Mouse (Mus musculus) adrenal gland, postnatal 36 days (tissue): ENCODE results near the gene Cdh4. TPM values are rescaled to one million over a fixed set of nuclear protein-coding genes. Genes with fewer than 3 reads are reported as not detected.

Experiments
- DNase-seq, 2 experiments: peaks; one replicate each; pipeline ENCODE4 v3.0.0; 2021; ENCODE audit warnings: mixed read lengths in 1 of 2
- total RNA-seq, 2 experiments: library from RNA; stranded (reverse); gene quantifications; 2 replicates each; pipeline ENCODE4 v1.2.3; 2021

Gene Cdh4
- total RNA-seq, 2 experiments from 2014 or later = 3.8 to 5.1 TPM

DNA sequence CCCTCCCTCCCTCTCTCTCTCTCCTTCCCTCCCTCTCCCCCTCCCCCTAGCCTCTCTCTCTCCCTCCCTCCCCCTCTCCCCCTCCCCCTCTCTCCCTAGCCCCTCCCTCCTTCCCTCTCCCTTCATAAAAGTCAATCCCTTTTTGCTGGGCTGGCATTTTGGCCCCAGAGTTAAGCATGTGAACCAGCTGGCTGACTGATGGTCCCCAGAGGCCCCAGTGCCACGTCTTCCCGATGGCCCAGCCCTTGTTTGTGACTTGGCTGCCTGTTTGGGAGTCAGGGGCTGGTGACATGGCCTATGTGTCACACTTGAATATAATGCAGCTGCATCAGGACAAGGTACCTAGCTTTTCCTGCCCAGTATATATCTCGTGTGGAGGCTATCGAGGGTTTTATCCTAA lies 96.3 kb downstream of the Cdh4 start:
- DNase-seq = no peak

DNA sequence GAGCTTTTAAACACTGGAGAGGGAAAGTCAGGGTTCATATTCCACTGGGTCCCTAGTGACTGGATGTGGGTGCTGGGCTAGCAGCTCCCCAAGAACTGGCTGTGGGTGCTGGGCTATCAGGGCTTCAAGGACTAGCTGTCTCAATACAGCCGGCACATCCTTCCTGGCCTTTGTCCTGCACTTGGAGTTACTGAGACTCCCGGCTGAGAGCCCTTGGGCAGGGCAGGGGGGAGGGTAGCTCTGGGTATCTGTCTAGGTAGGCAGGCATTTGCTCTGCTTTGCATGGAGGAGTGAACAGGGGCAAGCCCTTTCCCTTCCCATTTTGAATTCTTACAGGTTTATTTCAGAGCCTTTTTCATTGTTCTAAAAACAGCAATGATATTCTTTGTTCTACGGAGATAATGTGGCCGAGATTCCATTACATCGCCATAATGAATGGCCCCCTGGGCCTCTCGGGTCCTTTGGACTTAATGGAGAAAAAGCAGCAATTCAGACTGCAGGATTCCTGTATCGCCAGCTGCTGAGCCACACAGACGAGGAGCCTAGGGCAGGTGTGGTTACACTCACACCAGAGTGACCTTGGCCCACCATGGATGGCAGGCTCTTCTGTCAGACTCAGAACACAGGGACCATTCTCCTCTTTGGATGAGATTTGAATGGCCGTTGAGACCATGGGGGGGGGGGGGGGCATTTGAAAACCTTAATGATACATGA lies 97.5 kb downstream of the Cdh4 start:
- no peak for DNase-seq

DNA sequence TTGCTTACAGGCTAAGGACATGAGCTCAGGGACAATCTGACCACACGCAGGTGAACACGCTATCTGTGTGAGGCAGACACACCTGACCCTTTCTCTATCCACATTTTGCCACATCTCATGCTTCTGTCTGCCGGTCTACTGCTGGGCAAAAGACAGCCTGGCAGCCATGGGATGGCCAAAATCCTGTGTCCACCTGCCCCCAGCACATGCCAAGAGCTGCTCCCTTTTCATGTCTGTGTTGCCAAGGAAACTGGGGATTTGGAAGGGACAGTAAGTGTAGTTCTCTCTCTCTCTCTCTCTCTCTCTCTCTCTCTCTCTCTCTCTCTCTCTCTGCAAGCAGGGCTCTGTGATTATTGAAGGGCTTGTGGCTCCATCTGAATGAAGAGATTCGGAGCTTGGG lies 98.9 kb downstream of the Cdh4 start:
- no peak for DNase-seq

DNA sequence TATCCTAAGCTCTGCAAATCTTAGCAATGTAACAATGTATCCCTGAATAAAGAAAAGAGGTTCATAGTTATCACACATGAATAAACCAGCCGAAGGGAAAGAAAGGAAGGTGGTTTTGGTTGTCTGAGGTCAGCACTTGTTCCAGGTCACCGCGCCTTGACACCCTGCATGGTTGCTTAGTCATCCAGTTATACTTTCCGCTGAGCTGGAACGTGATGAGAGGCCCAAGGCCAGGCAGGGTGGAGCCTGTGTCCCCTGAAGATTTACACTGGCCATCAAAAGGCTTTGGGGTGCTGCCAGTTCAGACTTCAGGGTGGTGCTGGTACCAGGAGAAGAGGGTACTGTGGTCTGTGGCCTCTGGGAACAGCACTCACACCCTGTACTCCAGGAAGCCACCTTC lies 105.4 kb downstream of the Cdh4 start:
- DNase-seq = peak; percentile 55 to 59

DNA sequence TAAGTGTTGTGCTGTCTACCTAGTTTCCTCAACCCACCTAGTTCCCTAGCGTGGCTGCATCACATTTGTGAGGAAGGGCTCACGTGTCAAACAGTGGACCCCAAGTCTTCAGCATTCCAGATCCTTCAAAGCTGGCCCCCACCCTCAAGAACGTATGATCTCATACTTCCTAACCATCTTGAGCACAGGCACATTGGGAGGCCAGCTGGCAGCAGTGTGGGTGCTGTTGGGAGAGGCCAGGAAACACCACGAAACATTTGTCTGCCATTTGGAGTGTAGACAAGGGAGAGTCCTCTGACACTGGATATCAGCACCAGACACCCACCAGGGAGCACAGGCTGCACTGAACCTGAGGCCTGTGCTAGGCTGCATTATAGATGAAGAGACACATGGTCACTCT lies 113.7 kb downstream of the Cdh4 start:
- no peak for DNase-seq

DNA sequence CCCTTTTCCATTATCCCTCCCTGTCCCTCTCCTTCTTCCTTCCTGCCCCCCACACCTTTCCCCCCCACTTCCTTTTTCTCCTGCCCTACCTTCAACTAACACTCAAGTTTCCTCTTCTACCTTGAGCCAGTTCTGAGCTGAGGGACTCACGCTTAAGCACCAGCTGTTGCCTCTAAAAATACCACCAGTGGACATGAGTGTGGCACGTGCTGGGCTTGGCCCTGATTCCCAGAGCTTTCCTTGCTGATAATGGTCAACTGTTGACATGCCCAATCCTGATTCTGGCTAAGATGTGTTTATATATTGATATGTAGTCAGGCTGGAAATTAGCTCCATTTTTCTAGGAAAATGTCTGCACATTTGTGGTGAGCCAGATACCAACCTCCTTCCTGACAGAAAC lies 120.1 kb downstream of the Cdh4 start:
- DNase-seq = no peak

DNA sequence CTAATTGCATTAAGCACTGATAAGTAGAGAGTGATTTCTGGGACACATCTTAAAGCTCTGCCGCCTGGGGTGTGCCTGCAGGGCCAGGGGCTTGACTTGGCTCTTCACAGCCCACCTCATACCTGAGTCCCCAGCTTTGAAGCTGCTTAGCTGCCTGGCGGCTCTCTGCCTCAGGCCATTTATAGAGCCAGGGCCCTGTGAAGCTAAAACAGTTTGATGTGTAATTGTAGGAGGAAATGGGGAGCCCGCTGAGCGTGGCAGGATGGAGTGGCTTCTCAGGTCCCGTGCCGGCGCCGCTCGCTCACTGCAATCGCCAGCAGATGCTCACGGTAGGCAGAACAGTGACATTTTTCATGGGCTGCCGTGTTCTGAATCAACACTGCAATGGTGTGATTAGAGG lies 123.4 kb downstream of the Cdh4 start:
- no peak for DNase-seq

DNA sequence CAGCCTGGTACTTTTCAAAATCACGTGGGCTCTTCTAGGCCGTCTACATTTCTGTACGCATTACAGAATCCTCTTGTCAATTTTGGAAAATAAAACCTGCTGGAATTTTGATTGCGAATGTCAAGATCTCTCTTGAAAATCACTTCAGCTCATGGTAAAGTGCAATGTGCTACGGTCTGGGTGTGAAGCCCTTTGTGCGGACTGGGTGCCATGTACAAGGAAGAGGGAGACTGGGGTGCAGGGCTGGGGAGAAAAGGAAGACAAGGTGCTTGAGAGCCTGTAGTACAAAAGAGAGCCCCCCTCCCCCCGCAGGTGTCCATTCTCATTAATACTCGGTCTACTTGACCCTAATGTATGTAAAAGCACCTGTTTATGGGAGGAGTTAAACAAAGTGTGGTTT lies 125.7 kb downstream of the Cdh4 start:
- no peak for DNase-seq

DNA sequence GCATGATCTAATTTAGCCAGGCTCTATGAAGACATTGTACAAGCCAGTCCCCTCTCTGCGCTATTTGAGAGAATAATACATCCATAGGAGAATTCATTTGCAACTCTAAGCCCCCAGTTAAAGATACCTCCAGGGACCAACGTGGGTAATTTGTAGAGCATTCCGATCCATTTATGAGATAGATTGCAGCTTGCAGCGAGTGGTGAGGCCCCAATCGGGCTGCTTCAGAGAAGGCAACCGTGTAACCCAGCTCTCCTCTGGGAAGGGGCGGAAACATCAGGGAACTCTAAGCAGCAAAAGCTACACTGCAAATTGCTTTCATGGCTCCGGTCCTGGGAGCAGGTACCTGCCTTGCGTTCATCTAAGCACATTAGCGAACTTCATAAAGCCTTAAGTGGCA lies 126.9 kb downstream of the Cdh4 start:
- DNase-seq = no peak

DNA sequence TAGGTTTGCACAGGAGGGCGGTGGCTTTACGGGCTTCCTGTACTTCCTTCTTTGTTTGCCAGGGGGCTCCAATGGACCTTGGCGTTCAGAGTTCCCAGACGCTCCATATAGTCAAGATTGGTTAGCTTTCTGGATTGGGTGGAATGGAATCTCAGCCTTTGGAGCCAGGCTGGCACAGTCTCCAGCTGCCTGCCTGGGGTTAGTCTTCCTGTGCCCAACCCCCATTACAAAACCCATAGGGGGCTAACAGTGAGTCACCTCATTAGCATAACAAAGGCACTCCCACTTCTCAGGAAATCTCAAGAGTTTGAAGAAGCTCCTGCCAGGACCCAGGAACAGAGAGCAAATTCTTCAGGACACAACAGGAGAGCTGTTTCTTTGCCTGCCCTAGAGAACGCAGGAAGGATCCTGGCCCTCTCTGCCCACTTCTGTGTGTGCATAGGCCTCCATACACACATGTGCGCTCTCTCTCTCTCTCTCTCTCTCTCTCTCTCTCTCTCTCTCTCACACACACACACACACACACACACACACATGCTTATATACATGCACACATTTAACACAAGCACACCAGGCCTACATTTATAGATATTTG lies 129.0 kb downstream of the Cdh4 start:
- no peak for DNase-seq

DNA sequence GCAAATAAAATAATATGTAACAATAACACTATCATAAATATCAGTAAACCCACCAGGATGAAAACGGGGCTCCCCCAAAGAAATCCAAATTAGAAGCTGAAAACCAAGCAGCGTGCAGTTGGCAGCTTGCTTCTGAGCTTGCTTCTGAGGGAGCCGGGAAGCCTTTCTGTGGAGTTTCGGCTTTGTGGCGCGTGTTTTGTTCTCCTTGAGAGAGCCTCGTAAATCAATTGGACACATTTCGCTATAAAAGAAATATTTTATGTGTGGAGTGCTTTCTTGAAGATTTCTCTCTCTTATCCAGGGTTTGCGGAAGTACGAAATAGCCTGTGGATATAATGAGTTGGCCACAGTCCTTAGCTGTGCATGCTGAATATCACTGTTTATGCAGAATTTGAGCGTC lies 131.1 kb downstream of the Cdh4 start:
- DNase-seq = no peak

DNA sequence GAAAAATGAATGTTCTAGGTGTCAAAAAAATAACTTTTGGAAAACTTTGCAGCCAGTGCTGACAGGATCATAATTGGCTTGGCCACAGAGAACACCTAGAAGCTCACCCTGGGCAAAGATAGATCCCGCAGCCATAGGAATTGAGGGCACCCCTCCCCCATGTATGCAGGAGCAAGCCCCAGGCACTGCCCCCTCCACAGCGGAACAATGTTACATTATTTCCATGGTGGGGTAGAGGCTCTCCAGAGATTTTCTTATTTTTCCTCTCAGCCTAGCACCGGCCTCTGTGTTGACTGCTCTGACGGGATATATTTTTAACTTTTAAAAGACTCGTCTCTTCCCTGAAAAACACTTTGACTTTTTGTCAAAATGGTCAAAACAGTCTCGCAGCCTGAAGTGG lies 131.6 kb downstream of the Cdh4 start:
- no peak for DNase-seq

DNA sequence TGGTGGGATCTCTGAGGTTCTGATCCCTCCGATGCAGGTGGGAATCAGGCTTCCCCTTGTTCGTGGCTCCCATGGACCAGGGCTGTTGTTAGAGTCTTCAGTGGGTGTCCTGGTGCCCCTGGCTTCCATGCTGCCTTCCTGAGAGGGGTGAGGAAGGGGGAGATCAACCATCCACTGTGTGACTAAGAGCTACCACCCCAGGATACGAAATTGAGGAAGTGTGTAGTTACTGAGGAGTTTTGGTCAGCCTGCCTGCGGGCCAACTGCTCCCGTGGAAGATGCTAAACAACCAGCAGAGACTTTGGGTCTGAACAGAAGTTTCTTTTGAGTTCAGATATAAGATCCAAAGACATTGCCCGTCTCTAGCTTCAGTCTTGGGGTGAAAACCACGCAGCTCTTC lies 133.4 kb downstream of the Cdh4 start:
- DNase-seq = no peak

DNA sequence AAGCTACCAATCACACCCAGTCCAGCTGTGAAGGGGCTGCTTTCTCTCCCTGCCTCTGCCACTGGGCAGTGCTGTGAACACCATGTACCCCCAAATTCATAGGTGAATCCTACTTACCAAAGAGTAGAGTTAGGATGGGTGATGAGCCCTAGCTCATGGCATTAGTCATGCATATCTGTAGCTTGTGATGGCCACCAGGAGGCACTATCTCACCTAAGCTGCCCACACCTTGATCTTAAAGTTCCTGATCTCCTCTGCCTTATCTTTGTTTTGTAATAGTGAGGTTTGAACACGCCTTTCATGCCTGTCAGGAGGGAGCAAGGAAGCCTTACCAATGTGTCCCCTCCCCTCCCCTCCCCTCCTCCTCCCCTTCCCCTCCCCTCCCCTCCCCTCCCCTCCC lies 134.0 kb downstream of the Cdh4 start:
- DNase-seq = peak; percentile 21 to 41

DNA sequence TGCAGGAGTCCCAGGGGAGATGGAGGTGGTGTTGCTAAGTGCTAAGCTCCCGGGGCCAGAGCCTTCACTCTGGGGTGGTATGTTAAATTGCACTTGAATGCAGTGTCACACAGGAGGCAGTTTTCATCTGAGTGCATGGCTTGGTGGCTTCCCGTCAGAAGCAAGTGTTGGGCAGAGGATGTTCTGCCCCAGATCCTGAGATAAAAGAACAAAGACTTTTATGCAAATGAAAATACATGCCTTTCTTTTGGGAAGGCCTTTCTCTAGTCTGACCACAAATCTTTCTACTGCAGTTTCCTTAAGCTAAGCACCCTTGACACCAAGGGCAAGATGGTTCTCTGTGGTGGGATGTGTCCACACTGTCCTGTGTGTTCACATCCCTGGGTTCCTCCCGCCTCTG lies 136.1 kb downstream of the Cdh4 start:
- no peak for DNase-seq

DNA sequence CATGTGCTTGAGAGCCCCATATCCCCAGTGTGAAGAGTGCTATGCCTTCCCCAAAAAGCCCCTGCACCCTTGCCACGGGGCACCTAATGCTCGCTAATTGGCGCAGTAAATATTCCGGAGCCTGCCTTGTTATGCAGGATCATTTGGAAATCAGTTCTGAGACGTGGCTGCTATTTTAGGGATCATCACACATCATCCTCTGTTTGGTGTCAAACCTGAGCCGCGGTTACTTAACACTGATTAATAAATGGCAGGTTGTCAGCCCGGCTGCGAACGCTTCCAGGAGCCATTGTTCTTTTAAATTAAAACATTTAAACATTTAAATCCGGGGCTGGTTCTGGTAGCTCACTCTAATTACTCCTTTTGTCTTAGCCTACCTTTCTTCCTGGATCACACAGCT lies 136.6 kb downstream of the Cdh4 start:
- DNase-seq = no peak

DNA sequence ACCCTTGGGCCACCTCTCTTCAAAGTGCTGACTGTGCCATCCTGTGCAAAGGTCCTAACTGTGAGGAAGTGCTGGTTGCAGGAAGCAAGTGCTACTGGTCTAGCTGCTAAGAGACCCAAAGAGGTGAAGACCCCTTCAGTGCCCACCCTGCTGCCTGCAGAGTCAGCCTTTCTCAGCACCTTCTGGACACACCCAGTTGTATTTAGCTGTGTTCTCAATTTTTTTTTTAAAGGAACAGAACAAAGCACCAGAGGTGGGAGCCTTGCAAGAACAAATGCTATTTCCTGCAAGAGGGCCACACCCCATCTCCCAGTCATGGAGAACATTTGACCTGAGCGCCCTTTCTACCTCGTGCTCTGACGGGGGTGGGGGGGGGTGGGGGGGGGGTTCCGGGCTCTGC lies 138.2 kb downstream of the Cdh4 start:
- DNase-seq = no peak

DNA sequence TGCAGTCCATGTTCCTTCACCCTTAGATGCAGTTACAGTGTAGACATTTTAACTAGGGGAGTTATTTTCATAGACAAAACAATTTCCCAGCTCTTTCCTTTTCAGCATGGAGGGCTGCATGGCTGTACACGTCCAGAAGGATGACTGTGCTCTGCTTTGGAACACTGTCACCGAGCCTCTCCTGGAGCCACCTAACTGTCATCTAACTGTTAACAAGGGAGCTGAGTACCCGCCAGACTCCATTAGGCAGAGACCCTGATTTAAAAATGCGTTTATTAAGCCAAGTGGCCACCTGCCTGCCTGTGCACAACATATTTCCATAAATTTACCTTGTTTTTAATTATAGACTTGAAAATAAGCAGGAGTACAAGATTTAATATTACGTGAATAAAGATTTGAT lies 138.8 kb downstream of the Cdh4 start:
- DNase-seq = no peak

DNA sequence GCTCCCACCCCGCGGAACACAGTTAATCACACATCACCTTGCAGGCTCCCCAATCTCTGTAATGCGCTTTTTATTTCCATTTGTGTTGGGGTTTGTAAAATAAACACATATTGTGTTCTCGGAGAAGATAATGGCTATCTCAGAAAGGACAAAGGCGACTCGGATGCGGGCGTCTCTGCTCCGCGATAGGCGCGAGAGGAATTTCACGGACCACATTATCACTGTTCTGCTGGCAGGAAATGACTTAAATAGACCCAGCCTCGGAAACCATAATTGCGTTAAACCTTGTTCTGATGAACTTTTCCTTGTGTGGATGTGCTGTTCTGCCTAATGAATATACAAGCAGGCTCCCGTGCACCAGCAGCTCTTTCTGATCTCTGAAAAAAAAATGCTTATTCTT lies 140.7 kb downstream of the Cdh4 start:
- DNase-seq = no peak

DNA sequence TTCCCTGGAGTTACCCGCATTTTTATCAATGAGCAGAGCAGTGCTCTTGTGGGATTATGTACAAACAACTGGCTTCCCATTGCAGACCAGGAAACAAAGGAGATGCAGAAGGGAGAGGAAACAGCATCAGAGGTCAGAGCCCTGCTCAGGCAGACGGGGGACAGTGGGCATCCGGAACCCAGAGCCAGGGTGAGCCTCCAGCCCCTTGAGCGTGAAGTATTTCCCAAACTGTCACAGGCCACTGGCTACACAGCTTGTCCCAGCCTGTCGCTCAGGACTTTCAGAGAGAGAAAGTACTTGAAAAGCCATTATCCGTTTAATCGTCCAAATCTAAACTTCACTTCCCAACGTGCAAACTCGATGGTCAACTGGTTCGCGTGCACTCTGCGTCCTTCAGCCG lies 142.4 kb downstream of the Cdh4 start:
- DNase-seq = no peak

DNA sequence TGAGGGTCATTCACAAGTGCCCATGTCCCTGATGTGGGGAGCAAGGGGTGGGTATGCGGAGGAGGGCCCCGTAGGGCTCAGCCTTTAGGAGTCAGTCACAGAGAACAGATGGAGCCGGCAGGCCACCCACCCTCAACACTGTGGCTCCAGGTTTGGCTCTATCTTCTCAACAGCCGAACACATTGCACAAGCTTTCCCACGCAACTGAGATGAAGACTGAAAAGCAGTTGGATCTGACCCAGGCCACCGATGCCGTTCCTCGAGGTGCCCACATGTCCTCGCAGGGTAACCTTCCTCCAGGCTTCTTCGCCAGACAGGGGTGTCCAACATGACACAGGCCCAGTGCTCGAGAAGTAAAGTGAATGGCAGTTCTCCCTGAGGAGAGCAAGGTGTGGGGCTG lies 144.2 kb downstream of the Cdh4 start:
- no peak for DNase-seq

DNA sequence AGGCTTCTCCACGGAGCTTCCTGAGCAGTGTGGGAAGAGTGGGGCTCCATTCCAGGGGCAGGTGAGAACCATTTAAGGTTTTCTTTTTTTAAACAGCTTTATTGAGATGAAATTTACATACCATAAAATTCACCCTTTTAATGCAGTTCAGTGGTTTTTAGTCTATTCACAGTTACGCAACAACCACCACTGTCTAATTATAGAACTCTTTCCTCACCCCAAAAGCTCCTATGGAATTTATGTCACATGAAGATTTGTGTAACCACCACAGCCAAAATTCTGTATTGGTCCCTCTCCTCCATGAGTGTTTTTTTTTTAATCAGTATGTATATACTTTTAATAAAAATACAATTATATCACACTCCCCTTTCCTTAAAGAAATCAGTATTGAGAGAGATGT lies 144.8 kb downstream of the Cdh4 start:
- no peak for DNase-seq

DNA sequence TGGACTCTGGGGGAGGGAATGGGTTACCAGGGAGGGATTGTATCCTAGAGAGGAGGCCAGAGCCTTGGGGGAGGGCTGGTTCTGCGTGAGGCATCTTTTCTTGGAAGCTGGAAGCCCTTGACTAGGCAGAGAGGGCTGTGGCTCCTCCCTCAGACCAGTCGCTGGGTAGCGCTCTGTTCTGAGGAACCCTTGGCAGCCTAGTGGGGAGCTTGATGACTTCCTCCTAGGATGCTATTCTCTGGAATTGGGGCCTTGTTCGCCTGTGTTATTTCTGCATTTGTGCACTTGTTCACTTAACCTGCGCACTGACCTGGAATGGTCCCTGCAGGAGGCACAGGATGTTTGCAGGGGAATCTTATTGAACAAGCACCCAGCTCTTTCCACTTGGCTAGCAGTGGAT lies 149.4 kb downstream of the Cdh4 start:
- no peak for DNase-seq

DNA sequence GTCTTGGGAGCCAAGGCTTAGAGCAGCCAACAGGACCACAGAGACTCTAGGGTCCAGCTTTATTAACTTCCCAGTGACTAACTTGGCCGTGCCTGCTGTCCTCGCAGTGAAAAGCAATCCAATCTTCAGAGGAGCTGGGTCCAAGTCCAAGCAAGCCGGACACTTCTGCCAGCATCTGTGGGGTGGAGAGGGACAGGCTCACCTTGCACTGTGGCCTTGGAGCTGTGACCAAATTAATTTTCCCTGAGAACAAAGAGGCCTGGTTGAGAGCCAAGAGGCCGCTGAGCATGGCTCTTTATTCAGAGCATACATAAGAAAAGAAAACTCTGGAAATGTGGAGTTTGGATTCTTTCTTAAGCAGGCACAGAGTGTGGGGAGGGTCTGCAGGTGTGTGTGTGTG lies 152.8 kb downstream of the Cdh4 start:
- peak; percentile 27 to 59 for DNase-seq

DNA sequence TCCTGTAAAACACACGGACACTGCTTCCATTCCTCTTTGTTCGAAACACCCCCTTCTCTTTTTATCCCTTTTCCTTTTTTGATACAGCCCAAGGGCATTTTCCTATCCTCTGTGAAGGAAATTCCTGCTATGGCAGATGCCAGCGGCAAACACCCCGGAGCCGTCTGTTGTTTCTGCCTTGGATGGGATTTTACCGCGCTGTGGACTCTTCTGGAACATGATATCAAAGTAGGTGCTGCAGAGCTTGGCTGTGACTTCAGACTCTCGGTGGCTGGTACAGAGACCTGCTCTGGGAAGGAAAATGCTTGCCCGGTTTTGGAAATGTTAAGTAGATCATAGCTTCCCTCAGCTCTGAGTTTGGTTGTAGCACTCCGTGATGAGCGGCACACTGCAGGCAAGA lies 156.7 kb downstream of the Cdh4 start:
- no peak for DNase-seq
